In genomic region chr2:104854836-104855235, GRCm38 (mm10) we compare ENCODE assay signal across 1 mouse cellular context.
TF ChIP-seq lines count a peak whose summit lies in the region.

No protein-coding gene starts in this region.

TF ChIP-seq in myocyte, 11 proteins besides CTCF, POLR2A, EP300 and RAD21 (continued from another document):
- TF ChIP-seq E2F4 (IDR thresholded peaks at IDR 0.05; ENCODE audit: insufficient read depth) = no peak
